Mouse (Mus musculus) frontal cortex, postnatal 25 days (tissue): Measurements from ENCODE around the gene Zfp362.

Experiments used
- DNase-seq, 2 experiments: peaks; one replicate each; pipeline ENCODE4 v3.0.0; 2022; ENCODE audit warnings: low spot score in 2 of 2

Gene Zfp362

GRCm38 (mm10) chr4:128729709-128730037, 76.2 kb downstream of the Zfp362 start:
- no peak for DNase-seq

GRCm38 (mm10) chr4:128729033-128729708, 76.7 kb downstream of the Zfp362 start:
- DNase-seq: no peak

- no peak for DNase-seq
Measured at GRCm38 (mm10) chr4:128728431-128728851, 77.4 kb downstream of the Zfp362 start.

- DNase-seq: no peak
Measured at GRCm38 (mm10) chr4:128727721-128728430, 78.0 kb downstream of the Zfp362 start.

- DNase-seq: peak; percentile 63 to 64
Measured at GRCm38 (mm10) chr4:128727019-128727720, 78.7 kb downstream of the Zfp362 start.

GRCm38 (mm10) chr4:128724059-128724458, 81.8 kb downstream of the Zfp362 start:
- DNase-seq: no peak

- DNase-seq: no peak
Measured at GRCm38 (mm10) chr4:128723431-128723830, 82.4 kb downstream of the Zfp362 start.
